Mouse (Mus musculus): ENCODE results near the gene AF366264. TPM values are rescaled to one million over a fixed set of nuclear protein-coding genes. Genes with fewer than 3 reads are reported as not detected.
A peak's percentile ranks its signal among the peaks of the same experiment; 100 is the strongest.

Gene AF366264
- polyA plus RNA-seq, 1 experiment from 2014 or later, result not detected

- Histone ChIP-seq H3K27me3 (ENCODE audit: insufficient read depth, low read length) (no peaks in the 10 kb centered on the region), H3K4me3 (replicated peaks; ENCODE audit: low read depth, low read length) (no peak overlapping the region), H3K4me2 (ENCODE audit: low read length) (no peak overlapping the region), H3K36me3 (ENCODE audit: insufficient read depth, low read length) (peaks cover 42% of the 10 kb centered on the region), H3K9ac (ENCODE audit: low read depth, low read length) (no peak overlapping the region), H3K27ac (no peak overlapping the region), H3K4me1 (replicated peaks; ENCODE audit: insufficient read depth, low read length) (no peaks in the 10 kb centered on the region), H3K9me3 (replicated peaks; ENCODE audit: low read length) (no peaks in the 10 kb centered on the region)
- ATAC-seq (replicated peaks; ENCODE audit: low FRiP score, low read depth) (no peak), DNase-seq (ENCODE audit: low spot score) (no peak)
- 72% methylated on average over 8 of the region's 8 CpGs for WGBS
- no peak for TF ChIP-seq CTCF (IDR thresholded peaks at IDR 0.05; ENCODE audit: low read depth)
Observed at GRCm38 (mm10) chr8:13793097-13793745, 45.0 kb downstream of the AF366264 start.

- no peak for DNase-seq (ENCODE audit: low spot score)
- no peak for ATAC-seq (replicated peaks; ENCODE audit: low FRiP score, low read depth)
- no peak for TF ChIP-seq CTCF (IDR thresholded peaks at IDR 0.05; ENCODE audit: low read depth)
Observed at GRCm38 (mm10) chr8:13789606-13790005, 48.6 kb downstream of the AF366264 start.

GRCm38 (mm10) chr8:13785764-13786299, 52.4 kb downstream of the AF366264 start:
- ATAC-seq (replicated peaks; ENCODE audit: low FRiP score, low read depth), result peak; percentile 96

More at GRCm38 (mm10) chr8:13789606-13790005, 48.6 kb downstream of the AF366264 start:
- no peak overlapping the region for H3K4me3 ChIP-seq (replicated peaks; ENCODE audit: low read depth, low read length)
- H3K9me3 ChIP-seq (replicated peaks; ENCODE audit: low read length), result no peaks in the 10 kb centered on the region
- no peak overlapping the region for H3K27ac ChIP-seq
- no peak overlapping the region for H3K9ac ChIP-seq (ENCODE audit: low read depth, low read length)
- peaks cover 10% of the 10 kb centered on the region; the same call in 1 of the 2 replicates for H3K4me1 ChIP-seq (replicated peaks; ENCODE audit: insufficient read depth, low read length)
- peaks cover 15% of the 10 kb centered on the region; the same call in 1 of the 2 replicates for H3K36me3 ChIP-seq (ENCODE audit: insufficient read depth, low read length)
- no peaks in the 10 kb centered on the region for H3K27me3 ChIP-seq (ENCODE audit: insufficient read depth, low read length)
- no peak overlapping the region for H3K4me2 ChIP-seq (ENCODE audit: low read length)
- WGBS, result 98% methylated on average over 8 of the region's 8 CpGs

GRCm38 (mm10) chr8:13785250-13785763, 52.9 kb downstream of the AF366264 start, which contains the start of gene Upf3a:
Upf3a (plus strand) TSS chr8:13785615.
- Histone ChIP-seq H3K4me1 (replicated peaks; ENCODE audit: insufficient read depth, low read length) (peaks cover 10% of the 10 kb centered on the region; the same call in 1 of the 2 replicates), H3K36me3 (ENCODE audit: insufficient read depth, low read length) (peaks cover 18% of the 10 kb centered on the region; the same call in 1 of the 2 replicates), H3K9me3 (replicated peaks; ENCODE audit: low read length) (no peaks in the 10 kb centered on the region), H3K4me2 (ENCODE audit: low read length) (peak within 1 kb of the TSS; percentile 77), H3K9ac (ENCODE audit: low read depth, low read length) (peak within 1 kb of the TSS; percentile 99), H3K4me3 (replicated peaks; ENCODE audit: low read depth, low read length) (peak within 1 kb of the TSS; percentile 73), H3K27ac (peak within 1 kb of the TSS; percentile 99), H3K27me3 (ENCODE audit: insufficient read depth, low read length) (no peaks in the 10 kb centered on the region)
- ATAC-seq (replicated peaks; ENCODE audit: low FRiP score, low read depth) (peak; percentile 95), DNase-seq (ENCODE audit: low spot score) (peak; percentile 98)
- TF ChIP-seq CTCF (IDR thresholded peaks at IDR 0.05; ENCODE audit: low read depth), result peak; percentile 86
- WGBS, result 3% methylated on average over 47 of the region's 47 CpGs

More at GRCm38 (mm10) chr8:13785764-13786299, 52.4 kb downstream of the AF366264 start:
- peak; percentile 96 for TF ChIP-seq CTCF (IDR thresholded peaks at IDR 0.05; ENCODE audit: low read depth)
- WGBS, result under 1% methylated on average over 45 of the region's 47 CpGs
- peak overlapping the region; percentile 73 for H3K4me3 ChIP-seq (replicated peaks; ENCODE audit: low read depth, low read length)
- DNase-seq (ENCODE audit: low spot score), result peak; percentile 97
- peaks cover 13% of the 10 kb centered on the region; the same call in 1 of the 2 replicates for H3K36me3 ChIP-seq (ENCODE audit: insufficient read depth, low read length)
- H3K4me2 ChIP-seq (ENCODE audit: low read length), result peak overlapping the region; percentile 77
- H3K4me1 ChIP-seq (replicated peaks; ENCODE audit: insufficient read depth, low read length), result peaks cover 10% of the 10 kb centered on the region; the same call in 1 of the 2 replicates
- no peaks in the 10 kb centered on the region for H3K27me3 ChIP-seq (ENCODE audit: insufficient read depth, low read length)
- peak overlapping the region; percentile 99 for H3K27ac ChIP-seq
- H3K9ac ChIP-seq (ENCODE audit: low read depth, low read length), result peak overlapping the region; percentile 99
- H3K9me3 ChIP-seq (replicated peaks; ENCODE audit: low read length), result no peaks in the 10 kb centered on the region

Other genes starting within 250 kb of the AF366264 start
- 14.0 and 15.6 TPM in 2 replicates for gene Rasa3, start 160.8 kb downstream of the AF366264 start, polyA plus RNA-seq (2015; fragmentation: Nextera tagmentation; extraction: Ambion mirVana)
- not detected in 2 replicates for gene Cfap97d2, start 132.5 kb downstream of the AF366264 start, polyA plus RNA-seq (2015; fragmentation: Nextera tagmentation; extraction: Ambion mirVana)
- 119 and 127 TPM in 2 replicates for gene Cdc16, start 80.7 kb downstream of the AF366264 start, polyA plus RNA-seq (2015; fragmentation: Nextera tagmentation; extraction: Ambion mirVana)
- gene Upf3a, start 52.8 kb downstream of the AF366264 start, polyA plus RNA-seq (2015; fragmentation: Nextera tagmentation; extraction: Ambion mirVana), result 42.8 and 43.1 TPM in 2 replicates
- gene Champ1, start 31.3 kb upstream of the AF366264 start, polyA plus RNA-seq (2015; fragmentation: Nextera tagmentation; extraction: Ambion mirVana), result 22.1 and 23.6 TPM in 2 replicates
- 65.2 and 66.7 TPM in 2 replicates for gene Coprs, start 51.9 kb upstream of the AF366264 start, polyA plus RNA-seq (2015; fragmentation: Nextera tagmentation; extraction: Ambion mirVana)